Mouse (Mus musculus): Measurements from ENCODE around the gene Spen. TPM values are rescaled to one million over a fixed set of nuclear protein-coding genes. Genes with fewer than 3 reads are reported as not detected.

Spen gene
- total and polyA plus RNA-seq, 2 experiments from 2014 or later = 10.7 to 24.7 TPM

GRCm38 (mm10) chr4:141425484-141426479 is 112.6 kb downstream of the Spen start:
- 4% methylated on average over 36 of the region's 36 CpGs for WGBS
- Histone ChIP-seq H3K4me2 (ENCODE audit: low read depth) (peak overlapping the region; percentile 89), H3K27ac (ENCODE audit: low read depth, low read length) (peak overlapping the region; percentile 69), H3K4me1 (ENCODE audit: insufficient read depth) (peaks cover 4% of the 10 kb centered on the region; the same call in 1 of the 2 replicates), H3K9ac (peak overlapping the region; percentile 73), H3K27me3 (ENCODE audit: insufficient read depth, low read length) (no peaks in the 10 kb centered on the region), H3K36me3 (ENCODE audit: insufficient read depth) (no peaks in the 10 kb centered on the region), H3K4me3 (ENCODE audit: low read depth, low read length) (peak overlapping the region; percentile 56), H3K9me3 (ENCODE audit: low read length) (no peaks in the 10 kb centered on the region)
- DNase-seq (peak; percentile 86), ATAC-seq (peak; percentile 99)
- no peak; the same call in 1 of the 2 replicates for TF ChIP-seq CTCF (IDR thresholded peaks at IDR 0.05; ENCODE audit: low read depth)

- TF ChIP-seq CTCF (IDR thresholded peaks at IDR 0.05; ENCODE audit: low read depth) = no peak
- H3K4me1 ChIP-seq (ENCODE audit: insufficient read depth) = peaks cover 4% of the 10 kb centered on the region; the same call in 1 of the 2 replicates
- H3K36me3 ChIP-seq (ENCODE audit: insufficient read depth) = no peaks in the 10 kb centered on the region
- DNase-seq (no peak), ATAC-seq (no peak)
- no peak overlapping the region for H3K4me3 ChIP-seq (ENCODE audit: low read depth, low read length)
- H3K27ac ChIP-seq (ENCODE audit: low read depth, low read length) = no peak overlapping the region
- H3K9ac ChIP-seq = no peak overlapping the region
- WGBS = 86% methylated on average over 13 of the region's 13 CpGs
- no peaks in the 10 kb centered on the region for H3K27me3 ChIP-seq (ENCODE audit: insufficient read depth, low read length)
- H3K4me2 ChIP-seq (ENCODE audit: low read depth) = no peak overlapping the region
- H3K9me3 ChIP-seq (ENCODE audit: low read length) = no peaks in the 10 kb centered on the region
Measured at GRCm38 (mm10) chr4:141423691-141424431, 114.5 kb downstream of the Spen start.

- TF ChIP-seq CTCF (IDR thresholded peaks at IDR 0.05; ENCODE audit: low read depth) = no peak
- H3K4me1 ChIP-seq (ENCODE audit: insufficient read depth) = peaks cover 4% of the 10 kb centered on the region; the same call in 1 of the 2 replicates
- H3K36me3 ChIP-seq (ENCODE audit: insufficient read depth) = no peaks in the 10 kb centered on the region
- ATAC-seq = no peak
- 69% methylated on average over 5 of the region's 5 CpGs for WGBS
- H3K27ac ChIP-seq (ENCODE audit: low read depth, low read length) = no peak overlapping the region
- H3K27me3 ChIP-seq (ENCODE audit: insufficient read depth, low read length) = no peaks in the 10 kb centered on the region
- no peak overlapping the region for H3K4me2 ChIP-seq (ENCODE audit: low read depth)
- no peaks in the 10 kb centered on the region for H3K9me3 ChIP-seq (ENCODE audit: low read length)
- DNase-seq = no peak
- H3K9ac ChIP-seq = no peak overlapping the region
- H3K4me3 ChIP-seq (ENCODE audit: low read depth, low read length) = no peak overlapping the region
Measured at GRCm38 (mm10) chr4:141423288-141423687, 115.1 kb downstream of the Spen start.

DNA sequence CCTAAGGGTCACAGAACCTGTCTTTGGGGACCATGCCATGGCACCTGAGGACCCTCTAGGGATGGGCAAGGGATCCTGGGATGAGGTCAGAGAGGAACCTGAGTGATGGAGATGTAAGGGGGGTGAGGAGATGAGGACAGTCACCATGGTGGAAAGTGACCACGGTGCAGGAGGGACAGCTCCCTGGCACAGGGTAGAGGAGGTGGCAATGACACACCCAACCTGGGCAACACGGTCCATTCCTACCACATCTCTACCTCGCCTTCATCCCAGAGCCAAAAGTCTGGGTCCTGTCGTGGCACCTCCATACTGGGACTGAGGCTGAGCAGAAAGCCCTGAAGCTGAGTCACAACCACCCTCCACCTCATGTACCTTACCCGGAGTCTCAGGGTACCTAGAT is 115.6 kb downstream of the Spen start:
- Histone ChIP-seq H3K9ac (no peak overlapping the region), H3K4me1 (ENCODE audit: insufficient read depth) (peaks cover 4% of the 10 kb centered on the region; the same call in 1 of the 2 replicates), H3K27ac (ENCODE audit: low read depth, low read length) (no peak overlapping the region), H3K4me3 (ENCODE audit: low read depth, low read length) (no peak overlapping the region), H3K4me2 (ENCODE audit: low read depth) (no peak overlapping the region), H3K27me3 (ENCODE audit: insufficient read depth, low read length) (no peaks in the 10 kb centered on the region), H3K9me3 (ENCODE audit: low read length) (no peaks in the 10 kb centered on the region), H3K36me3 (ENCODE audit: insufficient read depth) (no peaks in the 10 kb centered on the region)
- 82% methylated on average over 5 of the region's 5 CpGs for WGBS
- DNase-seq = no peak
- ATAC-seq = no peak
- no peak for TF ChIP-seq CTCF (IDR thresholded peaks at IDR 0.05; ENCODE audit: low read depth)

GRCm38 (mm10) chr4:141421423-141421822 is 117.0 kb downstream of the Spen start:
- no peak overlapping the region for H3K4me2 ChIP-seq (ENCODE audit: low read depth)
- no peak for ATAC-seq
- no peak overlapping the region for H3K27ac ChIP-seq (ENCODE audit: low read depth, low read length)
- no peaks in the 10 kb centered on the region for H3K9me3 ChIP-seq (ENCODE audit: low read length)
- peaks cover 4% of the 10 kb centered on the region; the same call in 1 of the 2 replicates for H3K4me1 ChIP-seq (ENCODE audit: insufficient read depth)
- no peak for TF ChIP-seq CTCF (IDR thresholded peaks at IDR 0.05; ENCODE audit: low read depth)
- H3K27me3 ChIP-seq (ENCODE audit: insufficient read depth, low read length) = no peaks in the 10 kb centered on the region
- no peaks in the 10 kb centered on the region for H3K36me3 ChIP-seq (ENCODE audit: insufficient read depth)
- no peak for DNase-seq
- WGBS = 57% methylated on average over 14 of the region's 14 CpGs
- H3K9ac ChIP-seq = no peak overlapping the region
- no peak overlapping the region for H3K4me3 ChIP-seq (ENCODE audit: low read depth, low read length)

GRCm38 (mm10) chr4:141420886-141421285 is 117.5 kb downstream of the Spen start:
- no peak overlapping the region for H3K9ac ChIP-seq
- no peak overlapping the region for H3K4me2 ChIP-seq (ENCODE audit: low read depth)
- H3K4me1 ChIP-seq (ENCODE audit: insufficient read depth) = no peaks in the 10 kb centered on the region
- no peak for DNase-seq
- H3K36me3 ChIP-seq (ENCODE audit: insufficient read depth) = no peaks in the 10 kb centered on the region
- no peak for ATAC-seq
- WGBS = 61% methylated on average over 9 of the region's 9 CpGs
- no peaks in the 10 kb centered on the region for H3K9me3 ChIP-seq (ENCODE audit: low read length)
- H3K27me3 ChIP-seq (ENCODE audit: insufficient read depth, low read length) = no peaks in the 10 kb centered on the region
- no peak for TF ChIP-seq CTCF (IDR thresholded peaks at IDR 0.05; ENCODE audit: low read depth)
- no peak overlapping the region for H3K27ac ChIP-seq (ENCODE audit: low read depth, low read length)
- no peak overlapping the region for H3K4me3 ChIP-seq (ENCODE audit: low read depth, low read length)
